Mouse (Mus musculus): ENCODE measurements around the gene Prss12. TPM values are rescaled to one million over a fixed set of nuclear protein-coding genes. Genes with fewer than 3 reads are reported as not detected.
"Not testable (repeated sequence)": the region's sequence is repeated elsewhere in the genome, so short reads cannot be mapped to it uniquely, and the experiment has no call there.

The Prss12 gene
- polyA plus RNA-seq, 1 experiment from 2014 or later, result 3.0 TPM

GRCm38 (mm10) chr3:123491814-123492213, 45.1 kb downstream of the Prss12 start:
- H3K4me1 ChIP-seq (ENCODE audit: control insufficient read depth in 2 of 2, insufficient read depth in 2 of 2, low read length in 2 of 2), result no peaks in the 10 kb centered on the region
- H3K4me2 ChIP-seq (ENCODE audit: low read length), result no peak overlapping the region
- WGBS, result 82% methylated on average over 1 of the region's 1 CpGs
- H3K9me3 ChIP-seq (ENCODE audit: control insufficient read depth, low read length), result no peaks in the 10 kb centered on the region
- no peak overlapping the region for H3K9ac ChIP-seq (ENCODE audit: low read length)
- no peaks in the 10 kb centered on the region for H3K27me3 ChIP-seq (ENCODE audit: control insufficient read depth, insufficient read depth, low read length)
- ATAC-seq (ENCODE audit: insufficient number of reproducible peaks, insufficient read depth, low FRiP score, low read depth), result no peak
- H3K4me3 ChIP-seq (ENCODE audit: control insufficient read depth in 1 of 2, insufficient read depth in 1 of 2, low read depth in 1 of 2, low read length in 2 of 2), result no peak overlapping the region
- no peaks in the 10 kb centered on the region for H3K36me3 ChIP-seq (ENCODE audit: control insufficient read depth, insufficient read depth, low read length)
- H3K27ac ChIP-seq (replicated peaks in 1 of 2; ENCODE audit: control insufficient read depth in 1 of 2, insufficient read depth in 1 of 2, low read depth in 2 of 2, low read length in 2 of 2), result no peak overlapping the region

- no peaks in the 10 kb centered on the region for H3K9me3 ChIP-seq (ENCODE audit: control insufficient read depth, low read length)
- H3K27ac ChIP-seq (replicated peaks in 1 of 2; ENCODE audit: control insufficient read depth in 1 of 2, insufficient read depth in 1 of 2, low read depth in 2 of 2, low read length in 2 of 2), result no peak overlapping the region
- H3K4me1 ChIP-seq (ENCODE audit: control insufficient read depth in 2 of 2, insufficient read depth in 2 of 2, low read length in 2 of 2), result no peaks in the 10 kb centered on the region
- no peak overlapping the region for H3K9ac ChIP-seq (ENCODE audit: low read length)
- H3K4me2 ChIP-seq (ENCODE audit: low read length), result no peak overlapping the region
- H3K4me3 ChIP-seq (ENCODE audit: control insufficient read depth in 1 of 2, insufficient read depth in 1 of 2, low read depth in 1 of 2, low read length in 2 of 2), result no peak overlapping the region
- no peaks in the 10 kb centered on the region for H3K36me3 ChIP-seq (ENCODE audit: control insufficient read depth, insufficient read depth, low read length)
- 90% methylated on average over 3 of the region's 3 CpGs for WGBS
- no peaks in the 10 kb centered on the region for H3K27me3 ChIP-seq (ENCODE audit: control insufficient read depth, insufficient read depth, low read length)
- no peak for ATAC-seq (ENCODE audit: insufficient number of reproducible peaks, insufficient read depth, low FRiP score, low read depth)
These were observed 46.5 kb downstream of the Prss12 start for GRCm38 (mm10) chr3:123493163-123493562.

- H3K9me3 ChIP-seq (ENCODE audit: control insufficient read depth, low read length), result no peaks in the 10 kb centered on the region
- H3K9ac ChIP-seq (ENCODE audit: low read length), result no peak overlapping the region
- H3K4me2 ChIP-seq (ENCODE audit: low read length), result no peak overlapping the region
- 77% methylated on average over 6 of the region's 6 CpGs for WGBS
- ATAC-seq (ENCODE audit: insufficient number of reproducible peaks, insufficient read depth, low FRiP score, low read depth), result no peak
- H3K27ac ChIP-seq (replicated peaks in 1 of 2; ENCODE audit: control insufficient read depth in 1 of 2, insufficient read depth in 1 of 2, low read depth in 2 of 2, low read length in 2 of 2), result no peak overlapping the region
- H3K27me3 ChIP-seq (ENCODE audit: control insufficient read depth, insufficient read depth, low read length), result no peaks in the 10 kb centered on the region
- H3K4me3 ChIP-seq (ENCODE audit: control insufficient read depth in 1 of 2, insufficient read depth in 1 of 2, low read depth in 1 of 2, low read length in 2 of 2), result no peak overlapping the region
- H3K36me3 ChIP-seq (ENCODE audit: control insufficient read depth, insufficient read depth, low read length), result no peaks in the 10 kb centered on the region
- no peaks in the 10 kb centered on the region for H3K4me1 ChIP-seq (ENCODE audit: control insufficient read depth in 2 of 2, insufficient read depth in 2 of 2, low read length in 2 of 2)
These were observed 48.4 kb downstream of the Prss12 start for GRCm38 (mm10) chr3:123495088-123495487.

GRCm38 (mm10) chr3:123498787-123499186, 52.1 kb downstream of the Prss12 start:
- no peaks in the 10 kb centered on the region for H3K27me3 ChIP-seq (ENCODE audit: control insufficient read depth, insufficient read depth, low read length)
- 76% methylated on average over 5 of the region's 5 CpGs for WGBS
- H3K9ac ChIP-seq (ENCODE audit: low read length), result no peak overlapping the region
- no peak for ATAC-seq (ENCODE audit: insufficient number of reproducible peaks, insufficient read depth, low FRiP score, low read depth)
- H3K27ac ChIP-seq (replicated peaks in 1 of 2; ENCODE audit: control insufficient read depth in 1 of 2, insufficient read depth in 1 of 2, low read depth in 2 of 2, low read length in 2 of 2), result no peak overlapping the region
- H3K9me3 ChIP-seq (ENCODE audit: control insufficient read depth, low read length), result no peaks in the 10 kb centered on the region
- no peak overlapping the region for H3K4me2 ChIP-seq (ENCODE audit: low read length)
- H3K4me1 ChIP-seq (ENCODE audit: control insufficient read depth in 2 of 2, insufficient read depth in 2 of 2, low read length in 2 of 2), result no peaks in the 10 kb centered on the region
- H3K36me3 ChIP-seq (ENCODE audit: control insufficient read depth, insufficient read depth, low read length), result no peaks in the 10 kb centered on the region
- no peak overlapping the region for H3K4me3 ChIP-seq (ENCODE audit: control insufficient read depth in 1 of 2, insufficient read depth in 1 of 2, low read depth in 1 of 2, low read length in 2 of 2)

- H3K36me3 ChIP-seq (ENCODE audit: control insufficient read depth, insufficient read depth, low read length), result peaks cover 15% of the 10 kb centered on the region
- 83% methylated on average over 2 of the region's 2 CpGs for WGBS
- not testable (repeated sequence) for H3K4me1 ChIP-seq (ENCODE audit: control insufficient read depth in 2 of 2, insufficient read depth in 2 of 2, low read length in 2 of 2); H3K4me2 ChIP-seq (ENCODE audit: low read length); ATAC-seq (ENCODE audit: insufficient number of reproducible peaks, insufficient read depth, low FRiP score, low read depth); H3K9me3 ChIP-seq (ENCODE audit: control insufficient read depth, low read length); H3K4me3 ChIP-seq (ENCODE audit: control insufficient read depth in 1 of 2, insufficient read depth in 1 of 2, low read depth in 1 of 2, low read length in 2 of 2); H3K27me3 ChIP-seq (ENCODE audit: control insufficient read depth, insufficient read depth, low read length); H3K27ac ChIP-seq (replicated peaks in 1 of 2; ENCODE audit: control insufficient read depth in 1 of 2, insufficient read depth in 1 of 2, low read depth in 2 of 2, low read length in 2 of 2); H3K9ac ChIP-seq (ENCODE audit: low read length)
These were observed 55.1 kb downstream of the Prss12 start for GRCm38 (mm10) chr3:123501798-123502197.

GRCm38 (mm10) chr3:123503943-123504342, 57.2 kb downstream of the Prss12 start:
- Histone ChIP-seq H3K27ac (replicated peaks in 1 of 2; ENCODE audit: control insufficient read depth in 1 of 2, insufficient read depth in 1 of 2, low read depth in 2 of 2, low read length in 2 of 2) (no peak overlapping the region), H3K9ac (ENCODE audit: low read length) (no peak overlapping the region), H3K4me2 (ENCODE audit: low read length) (no peak overlapping the region), H3K9me3 (ENCODE audit: control insufficient read depth, low read length) (no peaks in the 10 kb centered on the region), H3K4me1 (ENCODE audit: control insufficient read depth in 2 of 2, insufficient read depth in 2 of 2, low read length in 2 of 2) (peaks cover 0 to 11% of the 10 kb centered on the region in 2 experiments; a peak in 2 of 4 replicates), H3K27me3 (ENCODE audit: control insufficient read depth, insufficient read depth, low read length) (no peaks in the 10 kb centered on the region), H3K4me3 (ENCODE audit: control insufficient read depth in 1 of 2, insufficient read depth in 1 of 2, low read depth in 1 of 2, low read length in 2 of 2) (no peak overlapping the region), H3K36me3 (ENCODE audit: control insufficient read depth, insufficient read depth, low read length) (peaks cover 20% of the 10 kb centered on the region)
- no peak for ATAC-seq (ENCODE audit: insufficient number of reproducible peaks, insufficient read depth, low FRiP score, low read depth)
- WGBS, result 54% methylated on average over 6 of the region's 6 CpGs

- H3K9ac ChIP-seq (ENCODE audit: low read length), result no peak overlapping the region
- peaks cover 0 to 11% of the 10 kb centered on the region in 2 experiments; a peak in 3 of 4 replicates for H3K4me1 ChIP-seq (ENCODE audit: control insufficient read depth in 2 of 2, insufficient read depth in 2 of 2, low read length in 2 of 2)
- H3K36me3 ChIP-seq (ENCODE audit: control insufficient read depth, insufficient read depth, low read length), result peaks cover 20% of the 10 kb centered on the region
- no peaks in the 10 kb centered on the region for H3K9me3 ChIP-seq (ENCODE audit: control insufficient read depth, low read length)
- 86% methylated on average over 7 of the region's 7 CpGs for WGBS
- no peak overlapping the region for H3K27ac ChIP-seq (replicated peaks in 1 of 2; ENCODE audit: control insufficient read depth in 1 of 2, insufficient read depth in 1 of 2, low read depth in 2 of 2, low read length in 2 of 2)
- no peak overlapping the region for H3K4me2 ChIP-seq (ENCODE audit: low read length)
- no peaks in the 10 kb centered on the region for H3K27me3 ChIP-seq (ENCODE audit: control insufficient read depth, insufficient read depth, low read length)
- H3K4me3 ChIP-seq (ENCODE audit: control insufficient read depth in 1 of 2, insufficient read depth in 1 of 2, low read depth in 1 of 2, low read length in 2 of 2), result no peak overlapping the region
- ATAC-seq (ENCODE audit: insufficient number of reproducible peaks, insufficient read depth, low FRiP score, low read depth), result no peak
These were observed 58.1 kb downstream of the Prss12 start for GRCm38 (mm10) chr3:123504783-123505182.

Measured in heart, embryonic 14.5 days (tissue).